Mouse (Mus musculus): ENCODE data around the gene Slc39a10. TPM values are rescaled to one million over a fixed set of nuclear protein-coding genes. Genes with fewer than 3 reads are reported as not detected.

Gene Slc39a10
- polyA plus RNA-seq, 1 experiment from 2014 or later = 37.8 TPM

- H3K9ac ChIP-seq (ENCODE audit: low read length) = no peak overlapping the region
- H3K4me2 ChIP-seq (ENCODE audit: low read depth, low read length) = no peak overlapping the region
- H3K27me3 ChIP-seq (ENCODE audit: control insufficient read depth, insufficient read depth, low read depth, low read length) = no peaks in the 10 kb centered on the region
- no peaks in the 10 kb centered on the region for H3K36me3 ChIP-seq (ENCODE audit: control insufficient read depth, insufficient read depth, low read length)
- no peaks in the 10 kb centered on the region for H3K4me1 ChIP-seq (replicated peaks; ENCODE audit: control insufficient read depth, insufficient read depth, low read length)
- WGBS = 76% methylated on average over 1 of the region's 1 CpGs
- ATAC-seq (ENCODE audit: low read depth) = no peak
- H3K4me3 ChIP-seq (ENCODE audit: low read length) = no peak overlapping the region
- peaks cover 3% of the 10 kb centered on the region; the same call in 1 of the 2 replicates for H3K9me3 ChIP-seq (ENCODE audit: control insufficient read depth, low read length)
- no peak overlapping the region for H3K27ac ChIP-seq (ENCODE audit: low read length)
Observed at GRCm38 (mm10) chr1:46912506-46913156, 20.0 kb upstream of the Slc39a10 start.

DNA sequence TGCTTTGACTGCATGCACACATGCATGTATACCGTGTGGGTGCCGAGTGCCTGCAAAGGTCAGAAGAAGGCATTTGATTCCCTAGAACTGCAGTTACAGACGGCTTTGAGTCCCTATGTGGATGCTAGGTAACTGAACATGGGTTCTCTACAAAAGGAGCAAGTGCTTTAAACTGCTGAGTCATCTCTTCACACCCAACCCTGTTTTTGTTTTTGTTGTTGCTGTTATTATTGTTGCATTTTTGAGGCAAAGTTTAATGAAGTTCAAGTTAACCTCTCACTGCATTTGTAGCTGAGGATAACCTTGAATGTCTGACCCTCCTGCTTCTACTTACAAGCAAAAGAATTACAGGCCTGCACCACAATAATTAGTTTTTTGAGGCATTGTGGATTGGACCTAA is 17.5 kb upstream of the Slc39a10 start:
- H3K27me3 ChIP-seq (ENCODE audit: control insufficient read depth, insufficient read depth, low read depth, low read length) = no peaks in the 10 kb centered on the region
- WGBS = 79% methylated on average over 3 of the region's 3 CpGs
- no peaks in the 10 kb centered on the region for H3K4me1 ChIP-seq (replicated peaks; ENCODE audit: control insufficient read depth, insufficient read depth, low read length)
- H3K9ac ChIP-seq (ENCODE audit: low read length) = no peak overlapping the region
- H3K9me3 ChIP-seq (ENCODE audit: control insufficient read depth, low read length) = peaks cover 5% of the 10 kb centered on the region; the same call in 1 of the 2 replicates
- no peak overlapping the region for H3K4me2 ChIP-seq (ENCODE audit: low read depth, low read length)
- no peak overlapping the region for H3K27ac ChIP-seq (ENCODE audit: low read length)
- H3K4me3 ChIP-seq (ENCODE audit: low read length) = no peak overlapping the region
- no peaks in the 10 kb centered on the region for H3K36me3 ChIP-seq (ENCODE audit: control insufficient read depth, insufficient read depth, low read length)
- ATAC-seq (ENCODE audit: low read depth) = no peak

DNA sequence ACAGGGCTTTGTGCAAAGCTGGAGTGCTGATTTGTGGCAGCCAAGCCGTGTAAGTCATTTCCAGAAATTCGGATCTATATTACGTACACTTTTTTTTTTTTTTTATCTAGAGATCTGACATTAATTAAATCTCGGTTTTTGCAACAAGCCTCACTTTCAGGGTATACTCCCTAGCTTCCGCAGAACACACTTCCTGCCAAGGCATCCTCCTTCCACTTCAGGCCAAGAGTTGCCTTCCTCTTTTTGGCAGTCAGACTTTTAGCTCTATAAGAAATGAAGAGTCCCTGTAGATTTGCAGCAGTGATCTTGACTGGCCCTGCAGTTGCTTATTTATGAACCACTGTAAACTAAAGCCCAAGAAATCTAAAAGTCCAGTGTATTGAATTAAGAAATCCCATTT is 13.1 kb upstream of the Slc39a10 start:
- WGBS = 69% methylated on average over 5 of the region's 5 CpGs
- H3K9ac ChIP-seq (ENCODE audit: low read length) = no peak overlapping the region
- H3K27ac ChIP-seq (ENCODE audit: low read length) = no peak overlapping the region
- no peak overlapping the region for H3K4me3 ChIP-seq (ENCODE audit: low read length)
- H3K4me2 ChIP-seq (ENCODE audit: low read depth, low read length) = no peak overlapping the region
- H3K36me3 ChIP-seq (ENCODE audit: control insufficient read depth, insufficient read depth, low read length) = no peaks in the 10 kb centered on the region
- no peak for ATAC-seq (ENCODE audit: low read depth)
- no peaks in the 10 kb centered on the region for H3K4me1 ChIP-seq (replicated peaks; ENCODE audit: control insufficient read depth, insufficient read depth, low read length)
- 0 out of 2 replicates have a peak, but pooled peaks cover 5% of the 10 kb centered on the region for H3K9me3 ChIP-seq (ENCODE audit: control insufficient read depth, low read length)
- H3K27me3 ChIP-seq (ENCODE audit: control insufficient read depth, insufficient read depth, low read depth, low read length) = no peaks in the 10 kb centered on the region

- WGBS = 43% methylated on average over 2 of the region's 2 CpGs
- no peak for ATAC-seq (ENCODE audit: low read depth)
- H3K36me3 ChIP-seq (ENCODE audit: control insufficient read depth, insufficient read depth, low read length) = no peaks in the 10 kb centered on the region
- no peaks in the 10 kb centered on the region for H3K4me1 ChIP-seq (replicated peaks; ENCODE audit: control insufficient read depth, insufficient read depth, low read length)
- no peaks in the 10 kb centered on the region for H3K27me3 ChIP-seq (ENCODE audit: control insufficient read depth, insufficient read depth, low read depth, low read length)
- H3K27ac ChIP-seq (ENCODE audit: low read length) = no peak overlapping the region
- 0 out of 2 replicates have a peak, but pooled peaks cover 5% of the 10 kb centered on the region for H3K9me3 ChIP-seq (ENCODE audit: control insufficient read depth, low read length)
- H3K9ac ChIP-seq (ENCODE audit: low read length) = no peak overlapping the region
- H3K4me2 ChIP-seq (ENCODE audit: low read depth, low read length) = no peak overlapping the region
- no peak overlapping the region for H3K4me3 ChIP-seq (ENCODE audit: low read length)
Observed at GRCm38 (mm10) chr1:46902102-46902683, 9.5 kb upstream of the Slc39a10 start.

DNA sequence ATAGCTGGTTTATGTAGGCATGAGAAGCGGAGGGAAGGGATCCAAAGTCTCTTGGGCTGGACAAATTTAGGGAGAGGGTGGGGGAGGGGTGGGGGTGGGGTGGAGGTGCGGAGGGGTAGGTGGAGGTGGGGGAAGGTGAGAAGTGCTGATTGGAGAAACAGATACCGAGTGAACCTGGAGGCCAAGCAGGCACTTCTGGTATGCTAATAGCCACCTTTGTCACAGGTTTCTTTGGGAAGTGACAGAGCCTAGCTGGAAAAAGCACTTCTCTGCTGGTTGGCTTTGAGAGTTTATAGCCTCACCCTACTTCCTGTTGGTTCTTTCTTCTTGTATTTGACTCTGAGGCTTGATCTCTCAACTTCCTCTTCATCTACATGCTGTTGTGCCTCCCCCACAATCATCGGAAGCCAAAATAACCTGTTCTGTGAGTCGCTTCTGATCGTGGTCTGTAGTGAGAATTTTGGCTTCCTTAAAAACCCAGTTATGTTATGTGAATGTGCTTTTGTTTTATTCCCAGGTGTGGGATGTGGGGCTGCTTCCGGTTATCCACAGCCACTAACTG is 1.7 kb upstream of the Slc39a10 start:
- peaks cover 4% of the 10 kb centered on the region; the same call in 1 of the 2 replicates for H3K4me1 ChIP-seq (replicated peaks; ENCODE audit: control insufficient read depth, insufficient read depth, low read length)
- no peak overlapping the region for H3K4me3 ChIP-seq (ENCODE audit: low read length)
- H3K27ac ChIP-seq (ENCODE audit: low read length) = peak overlapping the region; percentile 59
- 0 out of 2 replicates have a peak overlapping the region, but pooled peaks have one; percentile 14 for H3K4me2 ChIP-seq (ENCODE audit: low read depth, low read length)
- no peaks in the 10 kb centered on the region for H3K36me3 ChIP-seq (ENCODE audit: control insufficient read depth, insufficient read depth, low read length)
- ATAC-seq (ENCODE audit: low read depth) = peak; percentile 43
- no peaks in the 10 kb centered on the region for H3K27me3 ChIP-seq (ENCODE audit: control insufficient read depth, insufficient read depth, low read depth, low read length)
- no peaks in the 10 kb centered on the region for H3K9me3 ChIP-seq (ENCODE audit: control insufficient read depth, low read length)
- no peak overlapping the region for H3K9ac ChIP-seq (ENCODE audit: low read length)
- 24% methylated on average over 7 of the region's 7 CpGs for WGBS

DNA sequence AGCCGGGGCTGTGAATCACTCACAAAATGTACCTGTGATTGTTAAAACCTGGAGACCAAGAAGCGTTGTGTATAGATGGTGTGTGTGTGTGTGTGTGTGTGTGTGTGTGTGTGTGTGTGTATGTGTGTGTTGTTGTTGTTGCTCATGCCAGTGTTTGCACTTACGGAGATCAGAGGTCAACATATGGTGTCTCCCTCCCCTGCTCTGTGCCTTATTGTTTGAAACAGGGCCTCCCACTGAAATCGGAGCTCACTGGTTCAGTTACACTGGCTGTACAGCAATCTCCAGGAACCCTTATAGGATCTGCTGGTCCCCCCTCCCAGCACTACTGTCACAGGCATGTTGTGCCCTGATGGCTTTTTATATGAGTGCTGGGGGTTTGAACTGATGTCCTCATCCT is 3.9 kb downstream of the Slc39a10 start:
- peak overlapping the region; percentile 33; the same call in 1 of the 2 replicates for H3K4me2 ChIP-seq (ENCODE audit: low read depth, low read length)
- no peak overlapping the region for H3K4me3 ChIP-seq (ENCODE audit: low read length)
- peak overlapping the region; percentile 85 for H3K27ac ChIP-seq (ENCODE audit: low read length)
- H3K9me3 ChIP-seq (ENCODE audit: control insufficient read depth, low read length) = no peaks in the 10 kb centered on the region
- H3K36me3 ChIP-seq (ENCODE audit: control insufficient read depth, insufficient read depth, low read length) = no peaks in the 10 kb centered on the region
- H3K4me1 ChIP-seq (replicated peaks; ENCODE audit: control insufficient read depth, insufficient read depth, low read length) = peaks cover 10% of the 10 kb centered on the region; the same call in 1 of the 2 replicates
- H3K27me3 ChIP-seq (ENCODE audit: control insufficient read depth, insufficient read depth, low read depth, low read length) = no peaks in the 10 kb centered on the region
- WGBS = 14% methylated on average over 4 of the region's 4 CpGs
- H3K9ac ChIP-seq (ENCODE audit: low read length) = no peak overlapping the region
- no peak for ATAC-seq (ENCODE audit: low read depth)

GRCm38 (mm10) chr1:46888324-46888723 is 4.3 kb downstream of the Slc39a10 start:
- Histone ChIP-seq H3K27me3 (ENCODE audit: control insufficient read depth, insufficient read depth, low read depth, low read length) (no peaks in the 10 kb centered on the region), H3K4me1 (replicated peaks; ENCODE audit: control insufficient read depth, insufficient read depth, low read length) (peaks cover 10% of the 10 kb centered on the region; the same call in 1 of the 2 replicates), H3K27ac (ENCODE audit: low read length) (peak overlapping the region; percentile 85), H3K4me3 (ENCODE audit: low read length) (no peak overlapping the region), H3K36me3 (ENCODE audit: control insufficient read depth, insufficient read depth, low read length) (no peaks in the 10 kb centered on the region), H3K4me2 (ENCODE audit: low read depth, low read length) (peak overlapping the region; percentile 33), H3K9ac (ENCODE audit: low read length) (no peak overlapping the region), H3K9me3 (ENCODE audit: control insufficient read depth, low read length) (no peaks in the 10 kb centered on the region)
- peak; percentile 24; the same call in 1 of the 2 replicates for ATAC-seq (ENCODE audit: low read depth)
- 5% methylated on average over 2 of the region's 2 CpGs for WGBS

- peaks cover 10% of the 10 kb centered on the region; the same call in 1 of the 2 replicates for H3K4me1 ChIP-seq (replicated peaks; ENCODE audit: control insufficient read depth, insufficient read depth, low read length)
- H3K9me3 ChIP-seq (ENCODE audit: control insufficient read depth, low read length) = no peaks in the 10 kb centered on the region
- H3K9ac ChIP-seq (ENCODE audit: low read length) = no peak overlapping the region
- no peaks in the 10 kb centered on the region for H3K36me3 ChIP-seq (ENCODE audit: control insufficient read depth, insufficient read depth, low read length)
- peak; percentile 88 for ATAC-seq (ENCODE audit: low read depth)
- H3K4me3 ChIP-seq (ENCODE audit: low read length) = no peak overlapping the region; the same call in 1 of the 2 replicates
- peak overlapping the region; percentile 85 for H3K27ac ChIP-seq (ENCODE audit: low read length)
- peak overlapping the region; percentile 33 for H3K4me2 ChIP-seq (ENCODE audit: low read depth, low read length)
- no peaks in the 10 kb centered on the region for H3K27me3 ChIP-seq (ENCODE audit: control insufficient read depth, insufficient read depth, low read depth, low read length)
- 10% methylated on average over 6 of the region's 6 CpGs for WGBS
Observed at GRCm38 (mm10) chr1:46887908-46888307, 4.7 kb downstream of the Slc39a10 start.

- Histone ChIP-seq H3K27ac (ENCODE audit: low read length) (0 out of 2 replicates have a peak overlapping the region, but pooled peaks have one; percentile 6), H3K4me1 (replicated peaks; ENCODE audit: control insufficient read depth, insufficient read depth, low read length) (peaks cover 10% of the 10 kb centered on the region; the same call in 1 of the 2 replicates), H3K9ac (ENCODE audit: low read length) (no peak overlapping the region), H3K27me3 (ENCODE audit: control insufficient read depth, insufficient read depth, low read depth, low read length) (no peaks in the 10 kb centered on the region), H3K4me3 (ENCODE audit: low read length) (no peak overlapping the region), H3K4me2 (ENCODE audit: low read depth, low read length) (no peak overlapping the region), H3K9me3 (ENCODE audit: control insufficient read depth, low read length) (no peaks in the 10 kb centered on the region), H3K36me3 (ENCODE audit: control insufficient read depth, insufficient read depth, low read length) (no peaks in the 10 kb centered on the region)
- ATAC-seq (ENCODE audit: low read depth) = no peak
- 11% methylated on average over 9 of the region's 9 CpGs for WGBS
Observed at GRCm38 (mm10) chr1:46886091-46886490, 6.6 kb downstream of the Slc39a10 start.

Data from lung, embryonic 16.5 days (tissue).